Mouse (Mus musculus) midbrain, embryonic 15.5 days (tissue): ENCODE results near the gene Tor1b. TPM values are rescaled to one million over a fixed set of nuclear protein-coding genes. Genes with fewer than 3 reads are reported as not detected.
"Not testable (repeated sequence)": the region's sequence is repeated elsewhere in the genome, so short reads cannot be mapped to it uniquely, and the experiment has no call there.

Experiments used
- ATAC-seq: fragments of 200-750 bp; cut with Nextera tagmentation; replicated peaks from 2 replicates; pipeline ENCODE4 v1.8.0; 2017; ENCODE audit warnings: moderate TSS enrichment
- H3K27ac ChIP-seq: fragments of 300-500 bp; sonication (generic); 2 replicates; pipeline ENCODE4 v1.5.1; 2015; ENCODE audit warnings: mild to moderate bottlenecking, inconsistent platforms
- H3K27me3 ChIP-seq: fragments of 300-500 bp; sonication (generic); replicated peaks from 2 replicates; pipeline ENCODE4 v1.6.1; 2015; ENCODE audit warnings: inconsistent platforms
- H3K36me3 ChIP-seq: fragments of 300-500 bp; sonication (generic); replicated peaks from 2 replicates; pipeline ENCODE4 v1.6.1; 2015; ENCODE audit warnings: inconsistent platforms
- H3K4me1 ChIP-seq: fragments of 300-500 bp; sonication (generic); 2 replicates; pipeline ENCODE4 v1.6.1; 2015; ENCODE audit warnings: inconsistent platforms
- H3K4me2 ChIP-seq: fragments of 300-500 bp; sonication (generic); 2 replicates; pipeline ENCODE4 v1.6.1; 2015; ENCODE audit warnings: inconsistent platforms, mild to moderate bottlenecking, moderate library complexity
- H3K4me3 ChIP-seq: fragments of 300-500 bp; sonication (generic); 2 replicates; pipeline ENCODE4 v1.5.1; 2015; ENCODE audit warnings: mild to moderate bottlenecking, inconsistent platforms
- H3K9ac ChIP-seq: fragments of 300-500 bp; sonication (generic); 2 replicates; pipeline ENCODE4 v1.6.1; 2015; ENCODE audit warnings: mild to moderate bottlenecking, inconsistent platforms
- H3K9me3 ChIP-seq: fragments of 300-500 bp; sonication (generic); 2 replicates; pipeline ENCODE4 v1.6.1; 2016; ENCODE audit warnings: inconsistent platforms
- WGBS: fragments of 180-500 bp; shearing (Covaris S2); methylation state at CpG from one replicate; pipeline ENCODE4 v1.1.7; 2015; ENCODE audit warnings: mixed read lengths; 5-methylcytosine and 5-hydroxymethylcytosine counted together
- polyA plus RNA-seq: library from polyadenylated mRNA; unstranded; fragments of >200 nt; fragmentation: Nextera tagmentation; extraction: Ambion mirVana; gene quantifications from 2 replicates; pipeline ENCODE4 v1.2.1, GENCODE M21; 2015

Tor1b gene
- polyA plus RNA-seq, 1 experiment from 2014 or later, result 20.8 TPM

- no peak for ATAC-seq
- Histone ChIP-seq H3K9ac (no peak overlapping the region), H3K4me2 (no peak overlapping the region), H3K4me1 (no peaks in the 10 kb centered on the region), H3K27me3 (no peaks in the 10 kb centered on the region), H3K9me3 (no peaks in the 10 kb centered on the region), H3K36me3 (no peaks in the 10 kb centered on the region), H3K27ac (no peak overlapping the region), H3K4me3 (no peak overlapping the region)
- WGBS, result 60% methylated on average over 3 of the region's 3 CpGs
Measured at GRCm38 (mm10) chr2:30936808-30937207, 16.0 kb upstream of the Tor1b start.

- Histone ChIP-seq H3K9ac (no peak overlapping the region), H3K4me1 (no peaks in the 10 kb centered on the region), H3K4me2 (no peak overlapping the region), H3K27me3 (no peaks in the 10 kb centered on the region), H3K4me3 (no peak overlapping the region), H3K9me3 (no peaks in the 10 kb centered on the region), H3K36me3 (no peaks in the 10 kb centered on the region), H3K27ac (no peak overlapping the region)
- WGBS, result 78% methylated on average over 8 of the region's 8 CpGs
- no peak for ATAC-seq
Measured at GRCm38 (mm10) chr2:30937731-30938130, 15.0 kb upstream of the Tor1b start.

- Histone ChIP-seq H3K9me3 (no peaks in the 10 kb centered on the region), H3K36me3 (no peaks in the 10 kb centered on the region), H3K9ac (no peak overlapping the region), H3K27me3 (no peaks in the 10 kb centered on the region), H3K4me3 (no peak overlapping the region), H3K4me1 (no peaks in the 10 kb centered on the region), H3K27ac (no peak overlapping the region), H3K4me2 (no peak overlapping the region)
- ATAC-seq, result no peak
- 49% methylated on average over 4 of the region's 4 CpGs for WGBS
Measured at GRCm38 (mm10) chr2:30938574-30938991, 14.2 kb upstream of the Tor1b start.

DNA sequence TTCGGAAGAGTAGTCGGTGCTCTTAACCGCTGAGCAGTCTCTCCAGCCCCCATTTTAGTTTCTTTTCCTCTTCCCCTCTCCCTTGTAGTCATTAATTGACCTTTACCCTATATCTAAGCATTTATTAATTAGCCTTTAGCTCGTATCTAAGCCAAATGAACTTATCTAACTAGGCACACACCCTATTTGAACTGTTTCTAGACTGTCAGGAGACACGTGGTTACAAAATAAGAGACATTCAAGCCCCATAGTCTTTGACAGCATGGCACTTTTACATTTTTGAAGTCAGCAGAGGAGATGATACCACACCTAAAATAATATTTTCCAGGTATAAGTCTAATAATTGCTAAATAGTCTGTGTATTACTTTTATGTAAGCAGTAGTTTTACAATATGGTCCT, 11.2 kb upstream of the Tor1b start:
- Histone ChIP-seq H3K27ac (no peak overlapping the region), H3K4me1 (no peaks in the 10 kb centered on the region), H3K27me3 (no peaks in the 10 kb centered on the region), H3K4me2 (no peak overlapping the region), H3K9me3 (no peaks in the 10 kb centered on the region), H3K4me3 (no peak overlapping the region), H3K9ac (no peak overlapping the region), H3K36me3 (no peaks in the 10 kb centered on the region)
- 88% methylated on average over 5 of the region's 5 CpGs for WGBS
- no peak for ATAC-seq

GRCm38 (mm10) chr2:30942116-30942515, 10.6 kb upstream of the Tor1b start:
- not testable (repeated sequence) for H3K9me3 ChIP-seq
- 57% methylated on average over 7 of the region's 7 CpGs for WGBS

DNA sequence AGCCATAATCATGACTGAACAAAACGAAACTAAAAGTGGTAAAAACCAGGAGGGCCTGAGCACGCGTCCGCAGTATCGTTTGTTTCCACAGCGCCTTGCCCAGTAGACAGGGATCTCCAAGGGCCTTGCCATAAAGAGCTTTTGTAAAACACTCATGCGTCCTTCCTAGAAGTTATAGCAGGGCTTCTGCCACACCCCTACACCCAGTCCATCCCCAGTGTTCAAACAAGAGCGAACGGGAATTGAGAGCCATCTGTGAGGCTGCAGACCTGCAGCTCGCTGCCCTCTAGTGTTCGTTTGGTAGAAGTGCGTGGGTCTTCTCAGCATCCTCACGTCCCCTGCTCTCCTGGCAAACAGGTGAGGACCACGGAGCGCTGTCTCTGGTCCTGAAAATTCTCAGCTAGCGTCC, 10.2 kb upstream of the Tor1b start:
- no peak overlapping the region for H3K9ac ChIP-seq
- 27% methylated on average over 16 of the region's 16 CpGs for WGBS
- H3K4me2 ChIP-seq, result peak overlapping the region; percentile 28
- peak overlapping the region; percentile 17 for H3K4me3 ChIP-seq
- H3K27ac ChIP-seq, result no peak overlapping the region
- H3K27me3 ChIP-seq, result no peaks in the 10 kb centered on the region
- H3K36me3 ChIP-seq, result no peaks in the 10 kb centered on the region
- ATAC-seq, result no peak; the same call in 1 of the 2 replicates
- no peaks in the 10 kb centered on the region for H3K4me1 ChIP-seq
- H3K9me3 ChIP-seq, result no peaks in the 10 kb centered on the region

More at GRCm38 (mm10) chr2:30942116-30942515, 10.6 kb upstream of the Tor1b start:
- not testable (repeated sequence) for H3K4me1 ChIP-seq, H3K4me3 ChIP-seq, H3K9ac ChIP-seq, ATAC-seq, H3K27me3 ChIP-seq, H3K4me2 ChIP-seq, H3K36me3 ChIP-seq, H3K27ac ChIP-seq

DNA sequence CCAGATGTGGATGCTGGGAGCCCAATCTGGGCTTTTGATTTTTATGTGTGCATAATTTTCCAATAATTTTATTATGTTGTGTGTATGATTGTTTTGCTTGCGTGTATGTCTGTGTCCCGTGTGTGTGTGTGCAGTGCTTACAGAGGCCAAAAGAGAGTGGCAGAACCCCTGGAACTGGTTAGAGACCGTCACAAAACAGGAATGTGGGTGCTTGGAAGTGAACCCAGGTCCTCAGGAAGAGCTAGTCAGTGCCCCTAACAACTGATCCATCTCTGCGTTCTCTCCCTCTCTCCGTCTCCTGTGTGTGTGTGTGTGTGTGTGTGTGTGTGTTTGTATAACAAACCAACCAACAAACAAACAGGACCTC, 319 bp upstream of the Tor1b start:
- Histone ChIP-seq H3K4me2 (peak overlapping the region; percentile 83), H3K9ac (no peak overlapping the region), H3K27me3 (no peaks in the 10 kb centered on the region), H3K4me3 (peak overlapping the region; percentile 73), H3K9me3 (no peaks in the 10 kb centered on the region), H3K27ac (peak overlapping the region; percentile 86), H3K4me1 (peaks cover 32% of the 10 kb centered on the region), H3K36me3 (peaks cover 20% of the 10 kb centered on the region)
- 28% methylated on average over 5 of the region's 5 CpGs for WGBS
- peak; percentile 40; the same call in 1 of the 2 replicates for ATAC-seq

DNA sequence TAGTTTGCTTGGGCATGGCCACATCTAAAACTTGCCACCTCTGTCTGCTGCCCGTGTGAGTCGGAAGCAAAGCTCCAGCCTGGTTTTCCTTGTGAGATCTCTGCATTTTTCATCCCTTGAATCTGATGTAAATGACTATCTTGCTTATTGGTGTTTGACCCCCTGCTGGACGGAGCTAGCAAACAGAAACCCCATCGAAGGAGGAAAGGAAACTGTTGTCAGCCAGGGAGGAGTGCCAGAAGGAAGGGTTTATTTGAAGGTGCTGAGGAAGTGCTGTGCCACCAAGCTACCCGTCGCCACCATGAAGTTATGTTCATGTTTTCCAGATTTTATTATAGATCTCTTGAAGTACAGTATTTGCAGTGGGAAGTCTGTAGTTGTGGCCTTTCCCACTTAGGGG, 2.0 kb downstream of the Tor1b start:
- H3K4me2 ChIP-seq, result peak overlapping the region; percentile 83
- H3K4me3 ChIP-seq, result no peak overlapping the region
- peaks cover 41% of the 10 kb centered on the region for H3K36me3 ChIP-seq
- H3K27me3 ChIP-seq, result no peaks in the 10 kb centered on the region
- WGBS, result 77% methylated on average over 6 of the region's 6 CpGs
- no peak for ATAC-seq
- peaks cover 32% of the 10 kb centered on the region for H3K4me1 ChIP-seq
- 0 out of 2 replicates have a peak overlapping the region, but pooled peaks have one; percentile 14 for H3K9ac ChIP-seq
- no peak overlapping the region for H3K27ac ChIP-seq
- H3K9me3 ChIP-seq, result no peaks in the 10 kb centered on the region

GRCm38 (mm10) chr2:30957511-30957910, 4.8 kb downstream of the Tor1b start:
- ATAC-seq, result no peak
- Histone ChIP-seq H3K4me3 (no peak overlapping the region), H3K4me1 (peaks cover 28% of the 10 kb centered on the region), H3K27me3 (no peaks in the 10 kb centered on the region), H3K27ac (no peak overlapping the region), H3K9ac (no peak overlapping the region), H3K9me3 (no peaks in the 10 kb centered on the region), H3K36me3 (peaks cover 64% of the 10 kb centered on the region), H3K4me2 (no peak overlapping the region)
- 86% methylated on average over 4 of the region's 4 CpGs for WGBS

DNA sequence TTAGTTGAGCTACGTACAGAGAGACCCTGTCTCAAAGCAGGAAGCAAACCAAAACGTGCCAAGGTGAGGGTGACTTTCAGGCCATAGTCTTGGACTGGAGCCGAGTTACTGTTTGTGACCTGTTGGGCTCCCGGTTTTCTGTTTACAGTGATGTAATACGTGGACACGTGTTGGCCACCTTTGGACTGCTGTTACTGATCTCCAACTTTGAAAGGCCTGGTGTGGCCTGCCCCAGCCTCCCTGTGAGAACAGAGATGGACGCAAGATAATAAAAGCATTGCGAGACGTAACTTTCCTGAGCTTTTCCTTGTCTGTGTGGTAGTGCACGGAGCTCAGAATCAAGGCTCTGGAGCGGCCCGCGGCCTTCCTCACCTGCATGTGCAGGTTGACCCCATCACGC, 6.0 kb downstream of the Tor1b start:
- Histone ChIP-seq H3K4me2 (no peak overlapping the region), H3K4me1 (peaks cover 24% of the 10 kb centered on the region), H3K27ac (no peak overlapping the region), H3K27me3 (no peaks in the 10 kb centered on the region), H3K9ac (no peak overlapping the region), H3K4me3 (no peak overlapping the region), H3K36me3 (peaks cover 71% of the 10 kb centered on the region), H3K9me3 (no peaks in the 10 kb centered on the region)
- 94% methylated on average over 14 of the region's 14 CpGs for WGBS
- ATAC-seq, result no peak

GRCm38 (mm10) chr2:30959856-30960255, 7.1 kb downstream of the Tor1b start:
- H3K27me3 ChIP-seq, result no peaks in the 10 kb centered on the region
- no peaks in the 10 kb centered on the region for H3K9me3 ChIP-seq
- H3K27ac ChIP-seq, result no peak overlapping the region
- ATAC-seq, result no peak
- no peak overlapping the region for H3K4me3 ChIP-seq
- 57% methylated on average over 5 of the region's 5 CpGs for WGBS
- H3K36me3 ChIP-seq, result peaks cover 71% of the 10 kb centered on the region
- peaks cover 13% of the 10 kb centered on the region for H3K4me1 ChIP-seq
- H3K4me2 ChIP-seq, result no peak overlapping the region
- H3K9ac ChIP-seq, result no peak overlapping the region

DNA sequence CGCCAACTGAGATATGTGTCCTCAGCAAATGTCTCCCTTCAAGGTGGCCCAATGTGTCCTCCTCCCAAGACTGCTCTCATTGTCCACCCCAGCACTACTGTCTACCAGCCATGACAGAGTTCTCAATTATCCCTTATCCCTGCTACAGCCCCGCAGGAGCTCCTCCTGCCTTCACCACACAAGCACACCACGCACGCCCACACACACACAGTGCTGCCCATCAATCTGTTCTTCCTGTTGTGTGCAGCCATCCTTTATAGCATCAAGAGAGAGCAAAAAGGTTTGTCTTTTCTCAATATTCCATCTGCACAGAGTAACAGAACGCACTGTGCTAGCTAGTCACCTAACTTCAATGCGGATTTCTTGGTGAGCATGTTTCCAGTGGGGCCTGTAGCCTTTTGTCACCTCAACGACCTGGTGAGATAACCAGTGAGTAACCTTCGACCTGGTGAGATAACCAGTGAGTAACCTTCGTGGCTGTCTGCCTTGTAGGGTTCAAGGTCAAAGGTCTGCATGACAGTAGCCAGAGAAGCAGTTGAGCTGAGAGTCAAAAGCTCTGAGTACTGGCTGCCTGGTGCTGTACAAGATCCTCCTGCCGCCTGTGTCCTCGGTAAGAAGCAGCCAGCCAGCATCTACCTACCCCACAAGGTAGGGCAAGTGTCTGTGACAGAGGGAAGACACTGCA, 10.0 kb downstream of the Tor1b start:
- Histone ChIP-seq H3K36me3 (peaks cover 49% of the 10 kb centered on the region), H3K27ac (no peak overlapping the region), H3K27me3 (no peaks in the 10 kb centered on the region), H3K4me3 (no peak overlapping the region), H3K4me2 (no peak overlapping the region), H3K9me3 (no peaks in the 10 kb centered on the region), H3K9ac (no peak overlapping the region), H3K4me1 (peaks cover 20% of the 10 kb centered on the region)
- WGBS, result 91% methylated on average over 11 of the region's 11 CpGs
- no peak for ATAC-seq

DNA sequence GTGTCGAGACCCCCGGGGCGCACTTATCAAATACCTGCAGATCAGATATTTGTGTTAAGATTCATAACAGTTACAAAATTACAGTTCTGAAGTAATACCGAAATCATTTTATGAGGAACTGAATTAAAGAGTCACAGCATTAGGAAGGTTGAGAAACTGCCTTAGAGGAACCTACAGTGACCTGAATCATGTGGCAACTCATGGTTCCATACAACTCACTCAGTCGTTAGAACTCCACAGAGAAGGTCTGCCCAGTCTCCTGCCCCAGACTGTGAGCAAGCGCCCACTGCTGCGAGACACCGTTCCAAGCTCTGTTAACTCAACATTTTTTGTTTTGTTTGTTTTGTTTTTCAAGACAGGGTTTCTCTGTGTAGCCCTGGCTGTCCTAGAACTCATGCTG, 12.9 kb downstream of the Tor1b start:
- no peak overlapping the region for H3K4me3 ChIP-seq
- 93% methylated on average over 8 of the region's 8 CpGs for WGBS
- no peak for ATAC-seq
- no peaks in the 10 kb centered on the region for H3K27me3 ChIP-seq
- H3K27ac ChIP-seq, result no peak overlapping the region
- H3K9ac ChIP-seq, result no peak overlapping the region; the same call in 1 of the 2 replicates
- H3K36me3 ChIP-seq, result peaks cover 24% of the 10 kb centered on the region
- peaks cover 20% of the 10 kb centered on the region for H3K4me1 ChIP-seq
- H3K4me2 ChIP-seq, result no peak overlapping the region
- no peaks in the 10 kb centered on the region for H3K9me3 ChIP-seq
